Mouse (Mus musculus) kidney, adult 2 months (tissue): Measurements from ENCODE around the gene Pawr. TPM values are rescaled to one million over a fixed set of nuclear protein-coding genes. Genes with fewer than 3 reads are reported as not detected.

Source experiments
- DNase-seq: peaks from one replicate; pipeline ENCODE4 v3.0.0; 2021
- H3K27ac ChIP-seq: fragments of 200-500 bp; 2 replicates; pipeline ENCODE4 v1.5.1; 2012; ENCODE audit warnings: low read depth, low read length, control low read depth, inconsistent platforms; ENCODE audit not compliant: insufficient read depth
- H3K27me3 ChIP-seq: fragments of 200-500 bp; replicated peaks from 2 replicates; pipeline ENCODE4 v1.6.1; 2012; ENCODE audit warnings: mild to moderate bottlenecking, moderate library complexity, low read length, inconsistent platforms; ENCODE audit not compliant: control insufficient read depth, insufficient read depth
- H3K36me3 ChIP-seq: fragments of 200-500 bp; 2 replicates; pipeline ENCODE4 v1.6.1; 2012; ENCODE audit warnings: mild to moderate bottlenecking, moderate library complexity, low read length, inconsistent platforms; ENCODE audit not compliant: control insufficient read depth, insufficient read depth
- H3K4me1 ChIP-seq: fragments of 200-500 bp; 2 replicates; pipeline ENCODE4 v1.6.1; 2011; ENCODE audit warnings: low read length; ENCODE audit not compliant: control insufficient read depth, insufficient read depth
- H3K4me3 ChIP-seq: fragments of 200-500 bp; 2 replicates; pipeline ENCODE4 v1.5.1; 2011; ENCODE audit warnings: mild to moderate bottlenecking, low read depth, low read length, control low read depth; ENCODE audit not compliant: insufficient read depth
- CTCF ChIP-seq: fragments of 200-500 bp; conservative IDR thresholded peaks from 2 replicates; pipeline ENCODE4 v1.5.1; 2011; ENCODE audit warnings: low read depth, mild to moderate bottlenecking, control low read depth, low read length, moderate library complexity, mixed read lengths; ENCODE audit not compliant: insufficient read depth, insufficient read length
- POLR2A ChIP-seq: fragments of 200-500 bp; IDR thresholded peaks from one replicate; pipeline ENCODE4 v1.6.1; 2011; ENCODE audit warnings: low read depth, low read length, control low read depth
- WGBS: fragments of 180-500 bp; shearing (Covaris S2); methylation state at CpG from one replicate; pipeline ENCODE4 v1.1.7; 2018; 5-methylcytosine and 5-hydroxymethylcytosine counted together
- polyA plus RNA-seq: library from polyadenylated mRNA; depleted of rRNA; stranded (reverse); fragments of >200 nt; gene quantifications from 2 replicates; pipeline ENCODE4 v1.2.3, GENCODE M21; 2012

Pawr gene
- polyA plus RNA-seq, 1 experiment, result 17.9 TPM

GRCm38 (mm10) chr10:108287438-108287801 is 44.5 kb upstream of the Pawr start:
- no peak for TF ChIP-seq CTCF
- TF ChIP-seq POLR2A, result no peak
- H3K27ac ChIP-seq, result no peak overlapping the region
- H3K4me3 ChIP-seq, result no peak overlapping the region
- no peaks in the 10 kb centered on the region for H3K27me3 ChIP-seq
- 81% methylated on average over 4 of the region's 4 CpGs for WGBS
- no peaks in the 10 kb centered on the region for H3K4me1 ChIP-seq
- no peak for DNase-seq
- H3K36me3 ChIP-seq, result no peaks in the 10 kb centered on the region

GRCm38 (mm10) chr10:108290046-108290445 is 41.9 kb upstream of the Pawr start:
- Histone ChIP-seq H3K36me3 (no peaks in the 10 kb centered on the region), H3K27ac (no peak overlapping the region), H3K4me3 (no peak overlapping the region), H3K4me1 (no peaks in the 10 kb centered on the region), H3K27me3 (no peaks in the 10 kb centered on the region)
- 96% methylated on average over 13 of the region's 13 CpGs for WGBS
- TF ChIP-seq CTCF, result no peak
- TF ChIP-seq POLR2A, result no peak
- DNase-seq, result no peak

GRCm38 (mm10) chr10:108291688-108292471 is 40.0 kb upstream of the Pawr start:
- TF ChIP-seq POLR2A (no peak), CTCF (no peak)
- WGBS, result 76% methylated on average over 12 of the region's 12 CpGs
- no peak overlapping the region for H3K27ac ChIP-seq
- no peaks in the 10 kb centered on the region for H3K4me1 ChIP-seq
- no peaks in the 10 kb centered on the region for H3K27me3 ChIP-seq
- H3K4me3 ChIP-seq, result no peak overlapping the region
- no peak for DNase-seq
- no peaks in the 10 kb centered on the region for H3K36me3 ChIP-seq

- H3K4me1 ChIP-seq, result no peaks in the 10 kb centered on the region
- H3K27me3 ChIP-seq, result no peaks in the 10 kb centered on the region
- TF ChIP-seq CTCF, result no peak
- TF ChIP-seq POLR2A, result no peak
- DNase-seq, result no peak
- H3K4me3 ChIP-seq, result no peak overlapping the region
- WGBS, result 85% methylated on average over 4 of the region's 4 CpGs
- H3K36me3 ChIP-seq, result no peaks in the 10 kb centered on the region
- no peak overlapping the region for H3K27ac ChIP-seq
Observed at GRCm38 (mm10) chr10:108292651-108293050, 39.3 kb upstream of the Pawr start.

GRCm38 (mm10) chr10:108293620-108294195 is 38.2 kb upstream of the Pawr start:
- TF ChIP-seq POLR2A, result no peak
- TF ChIP-seq CTCF, result no peak
- Histone ChIP-seq H3K4me3 (no peak overlapping the region), H3K36me3 (no peaks in the 10 kb centered on the region), H3K27me3 (no peaks in the 10 kb centered on the region), H3K4me1 (no peaks in the 10 kb centered on the region), H3K27ac (no peak overlapping the region)
- no peak for DNase-seq
- WGBS, result 93% methylated on average over 16 of the region's 16 CpGs

- H3K27ac ChIP-seq, result no peak overlapping the region
- no peaks in the 10 kb centered on the region for H3K36me3 ChIP-seq
- no peak for DNase-seq
- no peak overlapping the region for H3K4me3 ChIP-seq
- TF ChIP-seq POLR2A, result no peak
- no peak for TF ChIP-seq CTCF
- WGBS, result 88% methylated on average over 7 of the region's 7 CpGs
- peaks cover 2% of the 10 kb centered on the region; the same call in 1 of the 2 replicates for H3K4me1 ChIP-seq
- no peaks in the 10 kb centered on the region for H3K27me3 ChIP-seq
Observed at GRCm38 (mm10) chr10:108294766-108295165, 37.2 kb upstream of the Pawr start.

- Histone ChIP-seq H3K27ac (no peak overlapping the region), H3K27me3 (no peaks in the 10 kb centered on the region), H3K4me1 (peaks cover 4% of the 10 kb centered on the region; the same call in 1 of the 2 replicates), H3K4me3 (no peak overlapping the region), H3K36me3 (no peaks in the 10 kb centered on the region)
- no peak for DNase-seq
- TF ChIP-seq POLR2A, result no peak
- no peak for TF ChIP-seq CTCF
- 87% methylated on average over 7 of the region's 7 CpGs for WGBS
Observed at GRCm38 (mm10) chr10:108296446-108296845, 35.5 kb upstream of the Pawr start.
